Mouse (Mus musculus) midbrain, embryonic 10.5 days (tissue): ENCODE measurements around the gene Slc26a3. TPM values are rescaled to one million over a fixed set of nuclear protein-coding genes. Genes with fewer than 3 reads are reported as not detected.

ENCODE experiments used
- DNase-seq: peaks from one replicate; pipeline ENCODE4 v3.0.0-alpha.2; 2017; ENCODE audit warnings: low spot score
- H3K27ac ChIP-seq: fragments of 300-500 bp; sonication (generic); replicated peaks from 2 replicates; pipeline ENCODE4 v1.5.1; 2016; ENCODE audit warnings: mild to moderate bottlenecking
- H3K27me3 ChIP-seq: fragments of 300-500 bp; sonication (generic); 2 replicates; pipeline ENCODE4 v1.6.1; 2016; ENCODE audit warnings: low read depth, mild to moderate bottlenecking; ENCODE audit not compliant: poor library complexity, severe bottlenecking
- H3K36me3 ChIP-seq: fragments of 300-500 bp; sonication (generic); 2 replicates; pipeline ENCODE4 v1.6.1; 2016; ENCODE audit warnings: mild to moderate bottlenecking, moderate library complexity
- H3K4me1 ChIP-seq: fragments of 300-500 bp; sonication (generic); 2 replicates; pipeline ENCODE4 v1.6.1; 2016
- H3K4me3 ChIP-seq: fragments of 300-500 bp; sonication (generic); 2 replicates; pipeline ENCODE4 v1.5.1; 2016; ENCODE audit warnings: mild to moderate bottlenecking, moderate library complexity
- H3K9me3 ChIP-seq: fragments of 300-500 bp; sonication (generic); replicated peaks from 2 replicates; pipeline ENCODE4 v1.6.1; 2016; ENCODE audit warnings: mild to moderate bottlenecking
- WGBS: fragments of 180-500 bp; shearing (Covaris S2); methylation state at CpG from one replicate; pipeline ENCODE4 v1.1.7; 2016; 5-methylcytosine and 5-hydroxymethylcytosine counted together
- polyA plus RNA-seq: library from polyadenylated mRNA; unstranded; fragments of >200 nt; fragmentation: Nextera tagmentation; extraction: Ambion mirVana; gene quantifications from 2 replicates; pipeline ENCODE4 v1.2.1, GENCODE M21; 2016

Gene Slc26a3
- polyA plus RNA-seq, 1 experiment from 2014 or later = 0.06 TPM

DNA sequence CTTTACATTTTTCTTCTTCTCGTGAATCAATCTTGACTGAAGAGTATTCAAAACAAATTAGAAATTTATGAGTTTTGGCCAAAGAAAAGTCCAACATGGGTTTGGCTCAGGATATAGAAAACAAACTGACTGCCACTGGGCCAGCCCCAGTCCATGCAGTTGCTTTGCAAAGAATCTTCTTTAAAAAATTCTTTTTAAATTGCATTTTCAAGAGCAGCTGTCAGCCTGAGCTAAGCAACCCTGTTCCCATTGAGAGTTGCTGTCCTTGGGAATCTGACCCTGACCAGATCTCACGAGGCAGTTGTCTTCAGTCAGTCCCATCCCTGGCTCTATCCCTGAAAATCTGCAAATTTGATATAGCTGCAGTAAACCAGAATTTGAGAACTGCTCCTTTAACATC is 8.2 kb upstream of the Slc26a3 start:
- WGBS = 81% methylated on average over 2 of the region's 2 CpGs
- no peaks in the 10 kb centered on the region for H3K9me3 ChIP-seq
- no peaks in the 10 kb centered on the region for H3K4me1 ChIP-seq
- no peak for DNase-seq
- no peak overlapping the region for H3K27ac ChIP-seq
- no peak overlapping the region for H3K4me3 ChIP-seq
- no peaks in the 10 kb centered on the region for H3K36me3 ChIP-seq
- no peaks in the 10 kb centered on the region; the same call in 1 of the 2 replicates for H3K27me3 ChIP-seq

- Histone ChIP-seq H3K27me3 (no peaks in the 10 kb centered on the region), H3K27ac (no peak overlapping the region), H3K9me3 (no peaks in the 10 kb centered on the region), H3K4me3 (no peak overlapping the region), H3K36me3 (no peaks in the 10 kb centered on the region), H3K4me1 (no peaks in the 10 kb centered on the region)
- 76% methylated on average over 3 of the region's 3 CpGs for WGBS
- DNase-seq = no peak
Observed at GRCm38 (mm10) chr12:31387303-31387702, 3.4 kb upstream of the Slc26a3 start.

DNA sequence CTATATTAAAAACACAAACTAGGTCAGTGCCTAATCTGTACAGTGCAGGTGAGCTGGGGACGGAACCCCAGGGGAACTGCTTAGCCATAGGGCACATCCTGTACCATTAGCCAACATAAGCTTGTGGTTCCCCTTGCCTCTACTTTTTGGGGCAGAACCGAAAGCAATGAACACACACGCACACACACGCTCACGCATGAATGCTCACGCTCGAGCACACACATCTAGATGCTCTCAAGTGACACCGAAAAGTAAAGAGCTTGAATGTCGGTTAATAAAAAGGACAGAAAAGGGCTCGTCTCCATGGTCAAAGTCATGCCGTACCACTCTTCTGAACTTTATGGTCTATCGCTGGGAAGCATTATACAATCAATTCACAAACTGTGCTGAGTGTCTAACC is 1.0 kb downstream of the Slc26a3 start:
- H3K36me3 ChIP-seq = no peaks in the 10 kb centered on the region
- no peak overlapping the region for H3K27ac ChIP-seq
- no peaks in the 10 kb centered on the region for H3K27me3 ChIP-seq
- H3K4me1 ChIP-seq = no peaks in the 10 kb centered on the region
- H3K9me3 ChIP-seq = no peaks in the 10 kb centered on the region
- 94% methylated on average over 12 of the region's 12 CpGs for WGBS
- DNase-seq = no peak
- H3K4me3 ChIP-seq = no peak overlapping the region

DNA sequence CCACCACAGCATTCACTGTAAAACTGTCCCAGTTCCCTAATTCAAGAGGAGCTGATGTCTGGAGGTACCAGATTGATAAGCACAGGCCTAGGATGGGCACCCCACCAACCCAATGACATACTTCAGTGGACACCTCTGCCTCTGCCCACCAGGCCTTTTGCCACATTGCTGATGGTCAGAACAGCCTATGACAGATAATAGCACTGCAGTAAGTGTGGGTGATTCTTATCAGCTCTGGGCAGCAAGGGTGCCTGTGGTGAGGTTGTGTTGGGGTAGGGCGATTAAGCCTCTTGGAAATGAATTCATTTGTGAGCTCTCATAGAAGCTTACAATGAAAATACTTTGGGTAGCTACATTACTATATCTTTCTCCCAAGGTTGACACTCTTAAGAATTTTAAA is 5.2 kb downstream of the Slc26a3 start:
- Histone ChIP-seq H3K9me3 (no peaks in the 10 kb centered on the region), H3K4me3 (no peak overlapping the region), H3K4me1 (no peaks in the 10 kb centered on the region), H3K36me3 (no peaks in the 10 kb centered on the region), H3K27ac (no peak overlapping the region), H3K27me3 (no peaks in the 10 kb centered on the region)
- WGBS = 94% methylated on average over 1 of the region's 1 CpGs
- DNase-seq = no peak

DNA sequence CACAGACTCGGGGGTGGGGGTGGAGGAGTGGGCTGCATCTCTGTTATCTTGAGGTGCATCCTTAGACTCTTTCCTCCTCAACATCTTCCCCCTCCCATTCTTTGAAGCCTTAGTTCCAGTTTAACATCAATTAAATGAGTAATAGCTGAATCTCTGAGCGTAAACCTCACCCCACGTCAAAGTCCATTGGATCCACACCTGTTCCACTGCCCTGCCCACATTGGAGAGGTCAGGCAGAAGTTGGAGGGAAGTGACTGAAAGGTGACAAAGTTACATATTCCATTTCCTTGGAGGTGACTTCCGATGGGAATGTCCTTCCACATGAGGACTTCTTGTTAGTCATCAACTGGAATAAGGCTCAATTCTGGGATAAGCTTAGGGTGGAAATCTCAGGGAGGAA is 7.0 kb downstream of the Slc26a3 start:
- Histone ChIP-seq H3K27me3 (no peaks in the 10 kb centered on the region), H3K4me3 (no peak overlapping the region), H3K36me3 (no peaks in the 10 kb centered on the region), H3K4me1 (no peaks in the 10 kb centered on the region), H3K27ac (no peak overlapping the region), H3K9me3 (no peaks in the 10 kb centered on the region)
- DNase-seq = no peak
- WGBS = 89% methylated on average over 4 of the region's 4 CpGs

DNA sequence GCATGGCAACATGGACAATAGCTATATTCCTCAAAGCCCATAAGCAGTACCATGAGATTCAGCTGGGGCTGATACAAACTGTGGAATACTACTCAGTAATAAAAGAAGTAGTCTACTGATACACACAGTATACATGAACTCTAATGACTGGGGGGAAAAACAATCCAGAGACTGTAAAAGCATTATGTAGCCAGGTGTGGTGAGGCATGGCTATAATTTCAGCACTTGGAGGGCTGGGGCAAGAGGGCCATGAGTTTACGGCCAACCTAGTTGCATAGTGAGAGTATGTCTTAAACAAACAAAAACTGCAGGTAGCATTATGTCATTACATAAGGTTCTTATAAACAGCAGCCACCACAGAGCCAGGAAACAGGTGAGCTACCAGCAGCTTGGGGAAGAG is 10.2 kb downstream of the Slc26a3 start:
- H3K27me3 ChIP-seq = no peaks in the 10 kb centered on the region
- WGBS = 97% methylated on average over 1 of the region's 1 CpGs
- no peaks in the 10 kb centered on the region for H3K9me3 ChIP-seq
- no peak overlapping the region for H3K4me3 ChIP-seq
- no peak overlapping the region for H3K27ac ChIP-seq
- H3K36me3 ChIP-seq = no peaks in the 10 kb centered on the region
- no peak for DNase-seq
- no peaks in the 10 kb centered on the region for H3K4me1 ChIP-seq

GRCm38 (mm10) chr12:31401930-31402329 is 11.3 kb downstream of the Slc26a3 start:
- no peak overlapping the region for H3K27ac ChIP-seq
- WGBS = 92% methylated on average over 6 of the region's 6 CpGs
- no peak for DNase-seq
- no peaks in the 10 kb centered on the region for H3K27me3 ChIP-seq
- no peaks in the 10 kb centered on the region for H3K4me1 ChIP-seq
- no peak overlapping the region for H3K4me3 ChIP-seq
- H3K9me3 ChIP-seq = no peaks in the 10 kb centered on the region
- no peaks in the 10 kb centered on the region for H3K36me3 ChIP-seq

DNA sequence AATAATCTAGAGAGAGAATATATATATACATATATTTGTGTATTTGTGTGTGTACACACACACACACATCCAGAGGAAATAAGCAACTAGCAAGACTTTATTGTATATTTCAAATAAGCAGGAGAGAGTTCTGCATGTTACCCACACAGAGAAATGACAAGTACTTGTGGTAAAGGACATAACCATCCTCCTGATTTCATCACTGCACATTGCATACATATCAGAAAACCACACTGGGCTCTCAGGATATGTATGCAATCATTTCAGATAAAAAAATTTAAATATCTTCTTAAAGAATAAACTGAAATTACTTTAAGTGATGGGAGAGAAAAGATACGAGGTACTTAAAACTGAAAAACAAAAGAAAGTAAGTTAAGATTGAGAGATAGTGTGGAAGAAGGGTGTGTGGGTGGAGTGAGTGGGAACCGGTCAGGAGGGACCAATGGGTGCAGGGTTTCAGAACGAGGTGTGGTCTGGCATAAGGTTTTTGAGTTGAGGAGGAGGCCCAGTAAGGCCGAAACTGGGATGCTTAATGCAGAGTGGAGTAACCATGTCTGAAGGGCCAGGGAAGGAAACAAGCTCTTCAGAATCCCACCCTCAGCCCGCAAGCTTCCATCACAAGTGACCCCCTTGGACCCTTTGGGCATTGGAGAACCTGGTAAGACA is 14.0 kb downstream of the Slc26a3 start:
- no peaks in the 10 kb centered on the region for H3K9me3 ChIP-seq
- no peaks in the 10 kb centered on the region for H3K36me3 ChIP-seq
- H3K27ac ChIP-seq = no peak overlapping the region
- H3K4me1 ChIP-seq = no peaks in the 10 kb centered on the region
- WGBS = 84% methylated on average over 5 of the region's 5 CpGs
- no peak overlapping the region for H3K4me3 ChIP-seq
- DNase-seq = no peak
- H3K27me3 ChIP-seq = no peaks in the 10 kb centered on the region

DNA sequence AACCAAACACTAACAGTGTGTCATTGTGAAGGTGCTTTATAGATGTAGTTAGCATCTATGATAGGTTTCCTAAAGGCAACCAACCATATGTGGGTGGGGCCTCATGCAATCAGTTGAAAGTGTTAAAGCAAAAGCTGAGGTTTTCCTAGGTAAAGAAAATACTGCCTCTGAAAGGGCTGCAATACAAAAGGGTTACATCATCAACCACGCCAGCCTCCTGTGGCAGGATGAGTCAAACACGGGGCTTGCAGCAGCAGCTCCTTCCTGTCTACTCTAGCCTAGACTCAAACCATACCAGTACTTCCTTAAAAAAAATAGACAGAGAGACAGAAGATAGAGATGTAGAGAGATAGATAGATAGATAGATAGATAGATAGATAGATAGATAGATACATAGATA is 25.3 kb downstream of the Slc26a3 start:
- Histone ChIP-seq H3K36me3 (no peaks in the 10 kb centered on the region), H3K9me3 (no peaks in the 10 kb centered on the region), H3K27me3 (no peaks in the 10 kb centered on the region), H3K4me3 (no peak overlapping the region), H3K27ac (no peak overlapping the region), H3K4me1 (no peaks in the 10 kb centered on the region)
- 83% methylated on average over 2 of the region's 2 CpGs for WGBS
- DNase-seq = no peak

GRCm38 (mm10) chr12:31421901-31422574 is 31.4 kb downstream of the Slc26a3 start:
- DNase-seq = no peak
- Histone ChIP-seq H3K27me3 (no peaks in the 10 kb centered on the region), H3K9me3 (no peaks in the 10 kb centered on the region), H3K4me3 (no peak overlapping the region), H3K36me3 (no peaks in the 10 kb centered on the region), H3K4me1 (no peaks in the 10 kb centered on the region), H3K27ac (no peak overlapping the region)
- 85% methylated on average over 3 of the region's 3 CpGs for WGBS

- H3K9me3 ChIP-seq = no peaks in the 10 kb centered on the region
- H3K27ac ChIP-seq = no peak overlapping the region
- H3K27me3 ChIP-seq = peaks cover 1% of the 10 kb centered on the region; the same call in 1 of the 2 replicates
- no peak overlapping the region for H3K4me3 ChIP-seq
- no peaks in the 10 kb centered on the region for H3K4me1 ChIP-seq
- no peak for DNase-seq
- 70% methylated on average over 6 of the region's 6 CpGs for WGBS
- no peaks in the 10 kb centered on the region for H3K36me3 ChIP-seq
Observed at GRCm38 (mm10) chr12:31437791-31438190, 47.1 kb downstream of the Slc26a3 start.

DNA sequence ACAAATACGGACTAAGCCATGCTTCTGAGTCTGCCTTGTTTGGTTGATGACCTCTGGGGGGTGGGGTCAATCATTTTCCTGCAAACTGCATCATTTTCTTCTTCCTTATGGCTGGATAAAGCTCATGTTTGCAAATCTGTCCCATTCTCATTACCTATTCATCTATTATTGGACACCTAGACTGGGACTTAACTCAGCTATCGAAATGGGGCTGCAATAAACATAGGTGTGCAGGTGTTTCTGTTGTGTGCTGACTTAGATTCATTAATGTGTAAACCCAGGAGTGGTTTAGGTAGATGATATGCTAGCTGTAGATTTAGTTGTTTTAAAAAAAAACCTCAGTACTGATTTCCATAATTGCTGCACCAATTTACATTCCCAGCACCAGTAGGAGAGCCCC is 48.9 kb downstream of the Slc26a3 start:
- 77% methylated on average over 2 of the region's 2 CpGs for WGBS

GRCm38 (mm10) chr12:31444131-31444546 is 53.5 kb downstream of the Slc26a3 start:
- peaks cover 4% of the 10 kb centered on the region; the same call in 1 of the 2 replicates for H3K27me3 ChIP-seq
- H3K27ac ChIP-seq = no peak overlapping the region
- H3K4me1 ChIP-seq = peaks cover 8% of the 10 kb centered on the region
- WGBS = 3% methylated on average over 11 of the region's 11 CpGs
- H3K4me3 ChIP-seq = peak overlapping the region; percentile 40
- peak; percentile 58 for DNase-seq
- H3K9me3 ChIP-seq = no peaks in the 10 kb centered on the region
- H3K36me3 ChIP-seq = no peaks in the 10 kb centered on the region

More for the DNA sequence above, 48.9 kb downstream of the Slc26a3 start:
- Histone ChIP-seq H3K4me1 (peaks cover 6% of the 10 kb centered on the region), H3K27ac (no peak overlapping the region), H3K9me3 (no peaks in the 10 kb centered on the region), H3K36me3 (no peaks in the 10 kb centered on the region), H3K27me3 (peaks cover 4% of the 10 kb centered on the region; the same call in 1 of the 2 replicates), H3K4me3 (no peak overlapping the region)
- DNase-seq = no peak
